Comparison of ENCODE assay signal across 10 mouse cellular contexts in the genomic region with DNA sequence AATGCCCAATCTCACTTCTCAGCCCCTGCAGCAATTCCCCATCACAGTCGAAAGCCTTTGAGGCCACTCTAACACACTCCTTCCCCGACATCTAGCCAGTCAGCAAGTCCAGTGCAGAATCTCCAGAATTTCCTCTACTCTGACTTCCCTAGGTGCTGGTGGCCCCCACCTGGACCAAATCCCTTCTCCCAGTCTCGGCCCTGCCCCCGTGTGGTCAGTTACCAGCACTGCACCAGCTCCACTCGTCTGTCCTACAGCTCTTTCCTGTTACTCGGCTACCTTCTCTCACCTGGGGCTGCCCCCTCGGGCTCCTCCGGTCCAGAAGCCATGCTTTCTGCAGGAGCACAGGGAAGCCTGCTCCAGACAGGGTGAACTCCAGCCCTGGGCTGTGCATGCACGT. TPM values are rescaled to one million over a fixed set of nuclear protein-coding genes. Genes with fewer than 3 reads are reported as not detected.
DNase-seq lines count a peak whose midpoint lies in the region; ATAC-seq and TF ChIP-seq lines count a peak whose summit lies in the region.
"Had no signal": no experiment of that assay in that cellular context is flagged by ENCODE, and none has a peak within 500 bp of the region (broad histone marks: within the 10 kb centered on the region; RNA-seq: fewer than 3 reads in every experiment).

No protein-coding gene starts in this region.

- no peak for ATAC-seq in kidney, postnatal 0 days (replicated peaks; ENCODE audit: low FRiP score, low read depth)

- H3K9me3 ChIP-seq in kidney, postnatal 0 days (replicated peaks; ENCODE audit: low read length): no peaks in the 10 kb centered on the region
- H3K9me3 ChIP-seq: midbrain, embryonic 12.5 days had no signal

- H3K4me1 ChIP-seq in bone marrow, adult 2 months (ENCODE audit: control insufficient read depth, insufficient read depth, low read length): no peaks in the 10 kb centered on the region
- H3K4me1 ChIP-seq in kidney, postnatal 0 days (replicated peaks; ENCODE audit: insufficient read depth, low read length): no peaks in the 10 kb centered on the region
- H3K4me1 ChIP-seq in small intestine, adult 2 months (ENCODE audit: control insufficient read depth, insufficient read depth, insufficient read length, low read length): no peaks in the 10 kb centered on the region
- H3K4me1 ChIP-seq: midbrain, embryonic 12.5 days had no signal

- TF ChIP-seq POLR2A in bone marrow, adult 2 months (IDR thresholded peaks at IDR 0.05; ENCODE audit: borderline replicate concordance, control insufficient read depth, low read depth, low read length): no peak
- no peak for TF ChIP-seq POLR2A in small intestine, adult 2 months (IDR thresholded peaks at IDR 0.05; ENCODE audit: low read depth, low read length)

- TF ChIP-seq CTCF in layer of hippocampus, adult 2 months (conservative IDR thresholded peaks at IDR 0.05): peak; percentile 87
- TF ChIP-seq CTCF in bone marrow, adult 2 months (IDR thresholded peaks at IDR 0.05; ENCODE audit: control insufficient read depth, insufficient read depth, low read length): peak; percentile 74
- peak; percentile 55 for TF ChIP-seq CTCF in kidney, postnatal 0 days (IDR thresholded peaks at IDR 0.05; ENCODE audit: low read depth)
- peak; percentile 70; the same call in 1 of the 2 replicates for TF ChIP-seq CTCF in small intestine, adult 2 months (IDR thresholded peaks at IDR 0.05; ENCODE audit: extremely low read depth, insufficient read length, insufficient replicate concordance, low read depth, low read length)

- no peak overlapping the region for H3K27ac ChIP-seq in layer of hippocampus, adult 2 months
- H3K27ac ChIP-seq in bone marrow, adult 2 months (ENCODE audit: control insufficient read depth, insufficient read depth, low read depth, low read length, poor library complexity): no peak overlapping the region
- H3K27ac ChIP-seq in kidney, postnatal 0 days: no peak overlapping the region
- no peak overlapping the region for H3K27ac ChIP-seq in small intestine, adult 2 months (ENCODE audit: insufficient read depth, low read depth, low read length)
- H3K27ac ChIP-seq: midbrain, embryonic 12.5 days had no signal

- H3K4me2 ChIP-seq in kidney, postnatal 0 days (ENCODE audit: low read length): no peak overlapping the region
- H3K4me2 ChIP-seq: midbrain, embryonic 12.5 days had no signal

- peak; percentile 40 for DNase-seq in cerebellum, adult 11 months
- no peak for DNase-seq in cerebellum, adult 9-11 months
- DNase-seq in layer of hippocampus, adult 2 months (ENCODE audit: low spot score in 2 of 2): peak in 1 of 2 experiments; percentile 71
- no peak for DNase-seq in layer of hippocampus, adult 9-11 months
- DNase-seq in kidney, postnatal 0 days (ENCODE audit: low spot score): peak; percentile 25
- no peak for DNase-seq in right cerebral cortex, postnatal 10 days (ENCODE audit: low spot score in 2 of 2)

- WGBS in bone marrow, adult 2 months: 18% methylated on average over 9 of the region's 9 CpGs
- WGBS in kidney, postnatal 0 days: 21% methylated on average over 9 of the region's 9 CpGs
- WGBS in small intestine, adult 2 months: 13% methylated on average over 9 of the region's 9 CpGs

- H3K9ac ChIP-seq in kidney, postnatal 0 days (ENCODE audit: low read depth, low read length): no peak overlapping the region
- H3K9ac ChIP-seq: midbrain, embryonic 12.5 days had no signal

- H3K36me3 ChIP-seq in kidney, postnatal 0 days (ENCODE audit: insufficient read depth, low read length): no peaks in the 10 kb centered on the region
- H3K36me3 ChIP-seq in small intestine, adult 2 months (ENCODE audit: control insufficient read depth, insufficient read depth, low read length): no peaks in the 10 kb centered on the region
- H3K36me3 ChIP-seq: midbrain, embryonic 12.5 days had no signal

- H3K4me3 ChIP-seq in layer of hippocampus, adult 2 months: no peak overlapping the region
- no peak overlapping the region for H3K4me3 ChIP-seq in bone marrow, adult 2 months (replicated peaks; ENCODE audit: control insufficient read depth, low read depth, low read length)
- H3K4me3 ChIP-seq in kidney, postnatal 0 days (replicated peaks; ENCODE audit: low read depth, low read length): no peak overlapping the region
- no peak overlapping the region for H3K4me3 ChIP-seq in small intestine, adult 2 months (ENCODE audit: low read depth, low read length)
- H3K4me3 ChIP-seq: midbrain, embryonic 12.5 days had no signal

- H3K27me3 ChIP-seq in kidney, postnatal 0 days (ENCODE audit: insufficient read depth, low read length): no peaks in the 10 kb centered on the region
- H3K27me3 ChIP-seq in small intestine, adult 2 months (ENCODE audit: control insufficient read depth, insufficient read depth, low read length): no peaks in the 10 kb centered on the region

RNA-seq across cellular contexts. Expression of a gene that starts 46.8 kb away (rescaled TPM):
- total RNA-seq in layer of hippocampus, adult 2 months (2021): 1 to 10 TPM; 3.3 to 3.6 TPM
- polyA plus RNA-seq in bone marrow, adult 2 months (2011; ENCODE audit: insufficient read depth, insufficient read length, low replicate concordance, missing spikeins): not detected in 2 replicates
- 0.25 and 0.26 TPM in 2 replicates for polyA plus RNA-seq in kidney, postnatal 0 days (2015; fragmentation: Nextera tagmentation; extraction: Ambion mirVana)
- polyA plus RNA-seq in small intestine, adult 2 months (2012; rRNA removed): 0.14 and 0.58 TPM in 2 replicates

RNA-seq across cellular contexts. Expression of a gene that starts 49.0 kb away (rescaled TPM):
- total RNA-seq in layer of hippocampus, adult 2 months (2021): 10 to 100 TPM; 32.4 to 33.3 TPM
- polyA plus RNA-seq in bone marrow, adult 2 months (2011; ENCODE audit: insufficient read depth, insufficient read length, low replicate concordance, missing spikeins): 7.4 and 9.0 TPM in 2 replicates
- 28.5 and 31.8 TPM in 2 replicates for polyA plus RNA-seq in kidney, postnatal 0 days (2015; fragmentation: Nextera tagmentation; extraction: Ambion mirVana)
- polyA plus RNA-seq in small intestine, adult 2 months (2012; rRNA removed): 10.9 and 16.9 TPM in 2 replicates

RNA-seq across cellular contexts. Expression of a gene that starts 50.7 kb away (rescaled TPM):
- 1 to 10 TPM; 1.2 to 1.4 TPM for total RNA-seq in layer of hippocampus, adult 2 months (2021)
- not detected in 2 replicates for polyA plus RNA-seq in bone marrow, adult 2 months (2011; ENCODE audit: insufficient read depth, insufficient read length, low replicate concordance, missing spikeins)
- 0.05 and 0.08 TPM in 2 replicates for polyA plus RNA-seq in kidney, postnatal 0 days (2015; fragmentation: Nextera tagmentation; extraction: Ambion mirVana)
- polyA plus RNA-seq in small intestine, adult 2 months (2012; rRNA removed): not detected in 2 replicates
- polyA plus RNA-seq: heart, embryonic 14.5 days; midbrain, embryonic 12.5 days had no signal

Comparison
In these comparisons a context has a peak if more than half of its experiments do, and no peak if none do; other contexts are left out.
1. DNase-seq: peak in cerebellum, adult 11 months (single experiment) and kidney, postnatal 0 days (single experiment); none in cerebellum, adult 9-11 months (single experiment), layer of hippocampus, adult 9-11 months (single experiment) and right cerebral cortex, postnatal 10 days (0 of 2).
2. Peak in every context shown above with its lines, with median percentiles within 50 percentile points of each other: CTCF ChIP-seq.